Mouse (Mus musculus) CH12.LX (cell line): ENCODE data around the gene Fbxo7. TPM values are rescaled to one million over a fixed set of nuclear protein-coding genes. Genes with fewer than 3 reads are reported as not detected.

ENCODE experiments used
- DNase-seq: peaks from one replicate; pipeline ENCODE4 v3.0.0-alpha.2; 2013; ENCODE audit errors: extremely low read depth
- H3K27ac ChIP-seq: 2 replicates; pipeline ENCODE4 v1.5.1; 2012; ENCODE audit warnings: low read depth, mild to moderate bottlenecking, control low read depth, moderate library complexity; ENCODE audit not compliant: insufficient read depth
- H3K27me3 ChIP-seq: replicated peaks from 2 replicates; pipeline ENCODE3; 2012; ENCODE audit warnings: inconsistent platforms
- H3K36me3 ChIP-seq, 2 experiments: replicated peaks in 1 of 2; 2 replicates each; pipeline versions ENCODE3 to v1.6.1; 2012; ENCODE audit warnings: inconsistent platforms in 1 of 2, low read length in 1 of 2, mild to moderate bottlenecking in 1 of 2, mixed read lengths in 1 of 2, moderate library complexity in 1 of 2; ENCODE audit not compliant: control insufficient read depth in 1 of 2, insufficient read depth in 1 of 2
- H3K4me1 ChIP-seq, 2 experiments: 2 replicates each; pipeline ENCODE4 v1.6.1; 2012; ENCODE audit warnings: inconsistent platforms in 1 of 2, moderate library complexity in 1 of 2; ENCODE audit not compliant: insufficient read depth in 2 of 2, control insufficient read depth in 1 of 2
- H3K4me2 ChIP-seq: 2 replicates; pipeline ENCODE4 v1.6.1; 2012; ENCODE audit warnings: low read depth, mild to moderate bottlenecking, control low read depth; ENCODE audit not compliant: poor library complexity, insufficient read depth, severe bottlenecking
- H3K4me3 ChIP-seq, 3 experiments: fragments of 150-350 bp in 1 of 3; sonication (generic) in 1 of 3; replicated peaks in 1 of 3; 2 replicates each; pipeline versions ENCODE3 to v1.5.1; 2011 to 2012; ENCODE audit warnings: low read depth in 2 of 3, low read length in 2 of 3, mild to moderate bottlenecking in 2 of 3, moderate library complexity in 2 of 3, control low read depth in 1 of 3, improper control_type of control experiment in 1 of 3, inconsistent platforms in 1 of 3, mixed read lengths in 1 of 3; ENCODE audit not compliant: poor library complexity in 1 of 3
- H3K79me2 ChIP-seq: replicated peaks from 2 replicates; pipeline ENCODE4 v1.6.1; 2012; ENCODE audit warnings: mild to moderate bottlenecking, moderate library complexity; ENCODE audit not compliant: control insufficient read depth, poor library complexity, insufficient read depth, severe bottlenecking; ENCODE audit errors: extremely low read depth
- H3K9ac ChIP-seq: 2 replicates; pipeline ENCODE4 v1.6.1; 2012; ENCODE audit warnings: low read depth, mild to moderate bottlenecking, control low read depth, moderate library complexity; ENCODE audit not compliant: insufficient read depth
- H3K9me3 ChIP-seq: replicated peaks from 2 replicates; pipeline ENCODE3; 2012; ENCODE audit warnings: low read length, inconsistent platforms, mixed read lengths
- BHLHE40 ChIP-seq: IDR thresholded peaks from 2 replicates; pipeline ENCODE4 v1.6.1; 2011; ENCODE audit warnings: mild to moderate bottlenecking, low read depth, low read length, improper control_type of control experiment
- CHD2 ChIP-seq: IDR thresholded peaks from 2 replicates; pipeline ENCODE4 v1.6.1; 2011; ENCODE audit warnings: low read length, improper control_type of control experiment
- E2F4 ChIP-seq: IDR thresholded peaks from 2 replicates; pipeline ENCODE4 v1.6.1; 2011; ENCODE audit warnings: low read depth, low read length, improper control_type of control experiment; ENCODE audit not compliant: insufficient replicate concordance
- ELF1 ChIP-seq: IDR thresholded peaks from 2 replicates; pipeline ENCODE4 v1.6.1; 2014; ENCODE audit warnings: low read depth, mild to moderate bottlenecking, inconsistent platforms, low read length, improper control_type of control experiment
- GABPA ChIP-seq: IDR thresholded peaks from 2 replicates; pipeline ENCODE4 v1.6.1; 2012; ENCODE audit warnings: low read depth, low read length, improper control_type of control experiment, inconsistent platforms; ENCODE audit not compliant: insufficient replicate concordance
- IRF4 ChIP-seq: IDR thresholded peaks from 2 replicates; pipeline ENCODE4 v1.6.1; 2014; ENCODE audit warnings: low read depth, mild to moderate bottlenecking, inconsistent platforms, low read length, improper control_type of control experiment
- KAT2A ChIP-seq: IDR thresholded peaks from 2 replicates; pipeline ENCODE4 v1.6.1; 2012; ENCODE audit warnings: low read length, improper control_type of control experiment, inconsistent platforms; ENCODE audit not compliant: insufficient replicate concordance
- MAZ ChIP-seq: IDR thresholded peaks from 2 replicates; pipeline ENCODE4 v1.6.1; 2012; ENCODE audit warnings: low read depth, mild to moderate bottlenecking, inconsistent platforms, low read length, improper control_type of control experiment, moderate library complexity
- MYC ChIP-seq: IDR thresholded peaks from 2 replicates; pipeline ENCODE4 v1.6.1; 2011; ENCODE audit warnings: low read depth, mild to moderate bottlenecking, improper control_type of control experiment, low read length
- PAX5 ChIP-seq: IDR thresholded peaks from 2 replicates; pipeline ENCODE4 v1.6.1; 2012; ENCODE audit warnings: low read length, inconsistent platforms, mixed read lengths
- POLR2A ChIP-seq: IDR thresholded peaks from 2 replicates; pipeline ENCODE4 v1.6.1; 2011; ENCODE audit warnings: low read depth, mild to moderate bottlenecking, improper control_type of control experiment, low read length
- POLR2AphosphoS2 ChIP-seq: IDR thresholded peaks from 2 replicates; pipeline ENCODE4 v1.6.1; 2011; ENCODE audit warnings: low read depth, low read length, improper control_type of control experiment
- RAD21 ChIP-seq: IDR thresholded peaks from 2 replicates; pipeline ENCODE4 v1.6.1; 2011; ENCODE audit warnings: low read depth, mild to moderate bottlenecking, low read length, improper control_type of control experiment, moderate library complexity
- SIN3A ChIP-seq: IDR thresholded peaks from 2 replicates; pipeline ENCODE4 v1.6.1; 2012; ENCODE audit warnings: low read length, improper control_type of control experiment, inconsistent platforms
- SMC3 ChIP-seq: IDR thresholded peaks from 2 replicates; pipeline ENCODE4 v1.6.1; 2011; ENCODE audit warnings: low read depth, low read length, improper control_type of control experiment
- TCF12 ChIP-seq: IDR thresholded peaks from 2 replicates; pipeline ENCODE4 v1.6.1; 2014; ENCODE audit warnings: low read depth, mild to moderate bottlenecking, inconsistent platforms, low read length, improper control_type of control experiment
- USF2 ChIP-seq: conservative IDR thresholded peaks from 2 replicates; pipeline ENCODE4 v1.6.1; 2011; ENCODE audit warnings: low read depth, low read length, improper control_type of control experiment
- ZC3H11A ChIP-seq: IDR thresholded peaks from 2 replicates; pipeline ENCODE4 v1.6.1; 2012; ENCODE audit warnings: low read depth, mild to moderate bottlenecking, inconsistent platforms, low read length, improper control_type of control experiment
- dilution Hi-C: fragments of 300-500 bp; cut with MboI; formaldehyde crosslinking; loops from 2 replicates; pipeline ENCODE4 v1.14.3; 2020; ENCODE audit warnings: low sequenced_read_pairs; ENCODE audit not compliant: extremely low pct_unique_long_range_greater_than_20kb, extremely low pct_ligation_motif_present
- in situ Hi-C: fragments of 300-500 bp; cut with MboI; formaldehyde crosslinking; loops from 3 replicates; pipeline ENCODE4 v1.14.3; 2019; ENCODE audit warnings: low sequenced_read_pairs, low pct_ligation_motif_present, low pct_unique_long_range_greater_than_20kb, mixed read lengths
- polyA plus RNA-seq: library from polyadenylated mRNA; unstranded; fragments of >175 nt; gene quantifications from 2 replicates; pipeline ENCODE4 v1.2.1, GENCODE M21; 2012; ENCODE audit warnings: low read depth; ENCODE audit not compliant: insufficient read length
- total RNA-seq, 2 experiments: library from RNA; depleted of rRNA; stranded (reverse); fragments of 300-350 nt in 1 of 2; fragments of >200 nt in 1 of 2; gene quantifications; 2 replicates each; pipeline ENCODE4 v1.2.3; 2012 to 2014

The Fbxo7 gene
- total and polyA plus RNA-seq, 3 experiments, result 13.1 to 18.7 (median 18.3) TPM

DNA sequence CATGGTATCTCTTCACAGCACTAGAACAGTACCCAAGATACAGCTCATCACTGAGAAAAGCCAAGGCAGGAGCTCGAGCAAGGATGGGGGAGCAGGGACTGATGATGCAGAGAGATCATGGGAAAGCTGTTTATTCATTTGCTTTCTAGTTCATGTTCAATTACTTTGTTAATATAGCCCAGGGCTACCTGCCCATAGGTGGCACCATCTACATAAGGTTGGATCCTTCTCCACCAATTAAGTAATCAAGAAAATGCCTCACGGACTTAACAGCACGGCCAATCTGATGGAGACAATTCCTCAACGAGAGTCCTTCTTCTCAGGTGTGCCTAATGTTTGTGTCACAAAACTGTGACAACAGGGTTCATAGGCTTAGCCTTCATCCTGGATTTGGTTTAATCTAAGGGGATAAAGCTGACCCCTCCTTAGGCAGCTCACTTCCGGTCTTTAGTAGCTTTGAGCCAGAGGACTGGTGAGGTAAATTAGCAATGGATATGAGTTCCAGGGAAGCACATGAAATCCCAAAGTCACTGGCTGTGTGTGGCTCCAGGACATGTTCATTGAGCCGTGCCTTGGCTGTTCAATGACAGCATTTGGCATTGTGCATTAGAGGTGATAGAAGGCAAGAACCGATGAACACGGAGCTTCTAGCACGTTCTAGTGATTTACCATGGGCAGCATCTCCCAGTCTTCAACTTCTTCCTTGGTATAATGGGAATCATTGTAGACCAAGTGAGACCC, 53.4 kb downstream of the Fbxo7 start:
- no peak overlapping the region for H3K9ac ChIP-seq
- no peak overlapping the region for H3K27ac ChIP-seq
- no peak for DNase-seq
- peaks cover 0 to 2% of the 10 kb centered on the region in 2 experiments for H3K36me3 ChIP-seq
- peaks cover 0 to 12% of the 10 kb centered on the region in 2 experiments; a peak in 2 of 4 replicates for H3K4me1 ChIP-seq
- in situ Hi-C loops, result no loop called here
- H3K27me3 ChIP-seq, result no peaks in the 10 kb centered on the region
- H3K4me3 ChIP-seq, result no peak overlapping the region
- no peaks in the 10 kb centered on the region for H3K79me2 ChIP-seq
- TF ChIP-seq RAD21, result peak; percentile 14
- TF ChIP-seq POLR2A, result no peak
- no peak for TF ChIP-seq BHLHE40
- TF ChIP-seq SIN3A, result no peak
- no peak for TF ChIP-seq MYC
- no peak for TF ChIP-seq SMC3
- H3K9me3 ChIP-seq, result peaks cover 8% of the 10 kb centered on the region
- dilution Hi-C loops, result no loop called here
- no peak overlapping the region for H3K4me2 ChIP-seq

DNA sequence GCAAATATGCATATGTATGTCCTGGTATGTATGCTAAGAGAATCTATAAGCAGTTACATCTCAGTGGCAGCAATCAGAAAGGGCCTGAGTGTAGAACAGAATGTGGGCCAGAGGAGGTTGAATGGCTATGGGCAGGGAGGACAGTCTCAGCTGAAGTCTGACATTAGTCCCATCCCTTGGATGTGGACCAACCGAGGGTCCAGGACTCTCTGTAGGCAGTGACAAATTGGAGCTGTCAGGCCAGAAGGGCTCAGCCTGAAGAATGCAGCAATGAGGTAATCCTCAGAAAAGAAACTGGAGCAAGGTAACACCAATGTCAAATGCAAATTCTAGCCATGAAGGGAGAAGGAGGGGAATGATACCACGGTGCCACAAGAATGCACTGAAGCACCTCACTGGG, 55.5 kb downstream of the Fbxo7 start:
- dilution Hi-C loops, result no loop called here
- no peaks in the 10 kb centered on the region for H3K27me3 ChIP-seq
- in situ Hi-C loops, result no loop called here
- peaks cover 0 to 2% of the 10 kb centered on the region in 2 experiments for H3K36me3 ChIP-seq
- TF ChIP-seq IRF4 (no peak), POLR2AphosphoS2 (no peak), RAD21 (no peak), TCF12 (no peak), MYC (no peak), GABPA (no peak), ELF1 (no peak), PAX5 (no peak), CHD2 (no peak), USF2 (no peak), E2F4 (no peak), MAZ (no peak), SIN3A (no peak), ZC3H11A (no peak), KAT2A (no peak)
- no peak overlapping the region for H3K9ac ChIP-seq
- no peak overlapping the region for H3K4me2 ChIP-seq
- H3K4me1 ChIP-seq, result peaks cover 0 to 12% of the 10 kb centered on the region in 2 experiments; a peak in 2 of 4 replicates
- H3K4me3 ChIP-seq, result no peak overlapping the region
- H3K27ac ChIP-seq, result no peak overlapping the region
- no peak for DNase-seq
- no peaks in the 10 kb centered on the region for H3K79me2 ChIP-seq
- peaks cover 8% of the 10 kb centered on the region for H3K9me3 ChIP-seq
